Mouse (Mus musculus): Measurements from ENCODE around the gene Slc46a3.

DNA sequence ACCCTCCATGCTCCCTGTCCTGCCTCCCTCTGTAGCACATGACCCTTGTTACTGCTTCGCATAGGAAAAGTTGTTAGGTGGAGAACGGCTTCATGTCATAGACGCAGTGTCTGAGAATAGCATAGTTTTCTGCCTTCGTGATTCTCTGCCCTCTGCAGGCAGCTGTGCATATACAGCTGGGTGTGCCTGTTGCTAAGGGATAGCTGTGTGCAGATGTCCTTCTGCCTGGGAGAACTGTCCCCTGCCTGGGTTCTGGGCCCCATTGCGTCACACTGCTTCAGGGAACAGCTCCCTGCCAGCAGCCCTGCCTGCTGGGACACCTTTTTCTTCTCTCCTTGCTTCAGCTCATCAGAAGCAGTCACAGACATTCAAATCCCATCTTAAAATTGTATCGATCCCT is 25.0 kb downstream of the Slc46a3 start:
- TF ChIP-seq GATA1 (IDR thresholded peaks at IDR 0.05; ENCODE audit: borderline replicate concordance, low read length) (no peak), FLI1 (IDR thresholded peaks at IDR 0.05; ENCODE audit: low read length) (no peak)

All from megakaryocyte, embryonic 14.5 days (primary cell).